Mouse (Mus musculus) liver (tissue): ENCODE data around the gene Aldh3b1.
"Not testable (repeated sequence)": the region's sequence is repeated elsewhere in the genome, so short reads cannot be mapped to it uniquely, and the experiment has no call there.

Experiments
- DNase-seq: peaks from one replicate; pipeline ENCODE4 v3.0.0-alpha.2; 2020; ENCODE audit warnings: mixed read lengths

Gene Aldh3b1

DNA sequence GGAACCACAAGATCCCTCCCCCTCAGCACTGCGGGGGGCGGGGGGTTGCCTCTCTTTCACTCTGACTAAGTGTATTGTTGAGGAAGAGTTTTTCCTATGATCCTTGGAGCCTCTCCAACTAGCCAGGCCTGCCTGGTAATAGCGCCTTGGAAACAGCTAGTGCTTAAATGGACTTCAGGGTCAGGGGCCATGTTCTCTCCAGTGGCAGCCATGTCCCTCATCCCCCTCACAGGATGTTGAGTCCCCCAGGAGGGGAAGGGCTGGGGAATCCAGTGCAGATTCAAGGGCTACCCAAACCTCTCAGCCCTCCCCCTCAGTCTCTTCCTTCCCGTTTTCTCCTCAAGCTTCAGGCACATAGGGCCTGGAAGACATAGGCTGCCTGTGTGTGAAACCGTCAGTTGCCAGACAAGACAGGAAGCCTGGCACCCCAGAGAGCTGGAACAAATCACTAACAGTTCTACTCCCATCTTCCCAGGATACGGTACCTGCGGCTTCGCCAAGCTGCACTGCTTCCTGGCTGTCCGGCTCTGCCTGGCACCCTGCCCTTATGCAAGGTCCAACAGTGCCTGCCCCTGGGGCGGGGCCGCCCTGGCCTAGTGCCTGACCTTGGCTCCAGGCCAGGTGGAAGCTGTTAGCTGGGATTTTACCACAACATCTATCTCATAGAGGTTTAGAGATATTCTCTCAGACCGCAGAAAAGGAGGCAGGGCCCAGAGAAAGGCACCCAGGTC is at the start of gene Aldh3b1:
TSS of gene Aldh3b1 (minus strand) at position 598 of the 731 bp plus-strand sequence.
- peak; percentile 70 for DNase-seq

DNA sequence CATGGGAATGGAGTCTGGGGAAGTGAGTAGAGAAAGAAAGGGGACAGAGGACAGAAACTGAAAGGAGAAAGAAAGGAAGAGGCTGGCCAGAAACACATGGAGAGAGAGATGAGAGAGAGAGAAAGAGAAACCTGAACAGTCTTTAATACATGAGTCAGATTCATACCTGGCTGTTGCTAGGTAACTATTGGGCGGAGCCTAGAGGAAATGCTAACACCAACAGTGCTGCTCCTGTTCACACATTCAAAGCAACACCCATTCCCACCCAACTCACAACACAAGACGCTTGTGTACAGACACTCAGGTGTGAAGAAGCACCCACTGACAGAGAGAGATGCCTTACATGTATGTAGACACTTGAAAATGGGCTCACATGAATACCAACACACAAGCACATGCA is 46.3 kb upstream of the Aldh3b1 start:
- DNase-seq = no peak

DNA sequence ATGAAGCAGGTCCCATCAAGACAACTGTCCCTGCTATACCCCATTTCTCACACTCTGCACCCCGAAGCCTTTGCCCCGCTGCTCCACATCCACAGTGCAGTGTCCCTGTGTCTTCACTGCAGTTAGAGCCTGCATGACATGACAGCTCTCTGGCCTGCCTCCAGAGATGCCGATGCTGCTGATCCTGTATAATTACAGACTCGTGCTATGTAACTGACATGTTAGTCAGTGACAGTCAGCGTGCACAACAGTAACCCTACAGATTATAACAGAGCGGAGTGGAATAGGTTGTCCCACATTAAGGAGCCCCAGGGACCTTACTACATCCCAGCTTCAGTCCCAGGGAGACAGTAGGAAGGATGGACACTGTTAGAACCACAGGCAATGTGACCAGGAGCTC is 45.0 kb upstream of the Aldh3b1 start:
- DNase-seq = not testable (repeated sequence)

DNA sequence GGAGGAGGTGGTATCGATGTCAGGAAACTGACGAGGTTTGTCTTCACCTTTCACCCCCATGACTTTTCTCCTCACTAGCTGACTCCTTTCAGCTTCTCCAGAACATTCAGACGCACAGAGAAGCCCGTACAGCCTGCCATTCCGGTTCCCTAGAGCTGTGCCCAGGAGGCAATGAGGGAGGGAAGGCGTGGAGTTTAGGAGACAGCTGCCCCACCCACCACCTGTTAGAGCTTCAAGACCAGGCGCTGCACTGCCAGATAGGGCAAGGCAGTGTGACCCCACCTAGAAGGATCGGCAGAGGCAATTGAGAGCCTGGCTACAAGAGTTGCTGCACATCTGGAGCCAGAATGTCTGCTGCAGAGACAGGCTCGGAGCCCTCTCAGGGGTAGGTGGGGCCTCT is 42.6 kb upstream of the Aldh3b1 start, which contains the start of gene Aldh3b2:
TSS of gene Aldh3b2 (plus strand) at position 100 of the 400 bp plus-strand sequence.
- peak; percentile 71 for DNase-seq

DNA sequence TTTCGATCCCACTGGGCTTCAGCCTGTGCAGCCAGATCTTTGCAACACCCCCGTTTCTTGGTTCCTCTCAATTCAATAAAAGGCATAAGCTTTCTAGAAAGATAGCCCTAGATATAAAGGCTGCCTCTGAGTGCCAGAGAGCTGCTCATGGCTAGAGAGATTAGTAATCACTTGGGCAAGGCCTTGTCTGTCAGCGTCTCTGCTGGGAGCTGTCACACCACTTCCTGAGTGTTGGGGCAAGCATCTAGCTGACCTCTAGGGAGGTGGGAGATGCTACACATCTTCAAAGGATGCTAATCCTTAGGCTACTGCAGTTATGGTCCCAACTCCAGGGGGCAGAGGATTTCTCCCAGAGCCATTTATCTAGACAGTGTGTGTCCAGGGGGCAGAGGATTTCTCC is 37.6 kb upstream of the Aldh3b1 start:
- no peak for DNase-seq

DNA sequence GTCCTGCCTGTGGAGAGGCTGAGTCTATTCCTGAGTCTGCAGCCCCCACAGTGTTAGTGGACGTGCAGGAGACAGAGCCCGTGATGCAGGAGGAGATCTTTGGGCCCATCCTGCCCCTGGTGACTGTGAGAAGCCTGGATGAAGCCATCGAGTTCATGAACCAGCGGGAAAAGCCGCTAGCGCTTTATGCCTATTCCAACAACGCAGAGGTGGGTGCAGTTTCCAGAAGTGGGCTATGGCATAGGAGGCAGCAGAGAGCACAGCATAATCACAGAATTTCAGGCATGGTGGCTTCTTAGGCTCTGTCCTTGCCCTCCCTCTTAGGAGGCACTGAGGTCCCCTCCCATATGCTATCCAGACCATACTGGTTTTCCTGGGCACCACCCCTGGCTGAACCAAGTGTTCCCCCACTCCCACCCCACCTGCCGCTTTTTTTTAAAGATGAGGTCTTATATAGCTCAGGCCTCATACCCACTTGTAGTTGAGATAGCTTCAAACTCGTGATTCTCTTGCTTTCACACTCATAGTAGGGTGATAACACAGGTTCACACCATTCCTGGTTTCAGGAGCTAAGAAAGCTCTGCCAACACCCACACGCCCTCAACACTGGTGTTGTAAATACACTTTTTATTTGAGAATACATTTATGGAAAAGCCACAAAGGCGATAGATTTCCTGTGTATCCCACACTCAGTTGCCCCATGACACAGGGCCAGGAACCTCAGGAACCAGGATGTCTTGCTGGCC is 36.9 kb upstream of the Aldh3b1 start:
- DNase-seq = no peak

DNA sequence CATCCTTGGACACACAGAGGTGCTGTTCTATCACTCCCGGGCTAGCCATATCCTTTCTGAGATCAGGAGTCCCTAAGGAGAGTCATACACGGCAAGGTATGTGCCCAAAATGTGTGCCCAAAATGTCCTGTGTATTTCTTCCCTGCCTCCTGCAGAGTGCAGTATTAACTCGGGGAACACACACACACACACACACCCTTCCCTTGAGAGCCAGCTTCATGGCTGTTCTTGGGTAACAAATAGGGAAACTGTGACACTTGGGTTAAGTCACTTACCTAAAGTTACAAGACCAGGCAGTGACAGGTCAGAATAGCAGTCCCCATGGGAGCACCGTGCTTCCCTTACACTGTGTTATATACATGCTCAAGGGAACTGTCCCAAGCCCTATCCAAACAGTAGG is 34.4 kb upstream of the Aldh3b1 start:
- no peak for DNase-seq

DNA sequence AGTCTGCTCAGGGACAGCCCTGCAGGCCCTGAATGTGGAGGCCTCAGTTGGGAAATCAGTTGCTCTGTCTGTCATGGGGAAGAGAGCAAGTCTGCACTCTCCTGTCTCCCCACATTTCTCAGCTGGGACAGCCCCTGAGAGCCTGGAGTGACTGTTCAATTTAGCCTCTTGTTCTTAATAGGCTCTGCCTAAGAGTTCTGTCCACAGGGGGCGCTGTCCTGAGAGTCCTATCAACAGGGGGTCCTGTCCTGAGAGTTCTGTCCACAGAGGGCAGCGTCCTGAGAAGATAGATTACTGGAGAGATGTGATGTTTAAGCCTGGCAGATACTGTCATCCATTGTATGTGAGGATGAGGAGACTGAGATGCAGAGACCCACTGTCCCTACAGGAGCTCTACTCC is 32.9 kb upstream of the Aldh3b1 start:
- DNase-seq = peak; percentile 26

DNA sequence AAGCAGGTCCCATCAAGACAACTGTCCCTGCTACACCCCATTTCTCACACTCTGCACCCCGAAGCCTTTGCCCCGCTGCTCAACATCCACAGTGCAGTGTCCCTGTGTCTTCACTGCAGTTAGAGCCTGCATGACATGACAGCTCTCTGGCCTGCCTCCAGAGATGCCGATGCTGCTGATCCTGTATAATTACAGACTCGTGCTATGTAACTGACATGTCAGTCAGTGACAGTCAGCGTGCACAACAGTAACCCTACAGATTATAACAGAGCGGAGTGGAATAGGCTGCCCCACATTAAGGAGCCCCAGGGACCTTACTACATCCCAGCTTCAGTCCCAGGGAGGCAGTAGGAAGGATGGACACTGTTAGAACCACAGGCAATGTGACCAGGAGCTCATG is 32.2 kb upstream of the Aldh3b1 start:
- DNase-seq = not testable (repeated sequence)

DNA sequence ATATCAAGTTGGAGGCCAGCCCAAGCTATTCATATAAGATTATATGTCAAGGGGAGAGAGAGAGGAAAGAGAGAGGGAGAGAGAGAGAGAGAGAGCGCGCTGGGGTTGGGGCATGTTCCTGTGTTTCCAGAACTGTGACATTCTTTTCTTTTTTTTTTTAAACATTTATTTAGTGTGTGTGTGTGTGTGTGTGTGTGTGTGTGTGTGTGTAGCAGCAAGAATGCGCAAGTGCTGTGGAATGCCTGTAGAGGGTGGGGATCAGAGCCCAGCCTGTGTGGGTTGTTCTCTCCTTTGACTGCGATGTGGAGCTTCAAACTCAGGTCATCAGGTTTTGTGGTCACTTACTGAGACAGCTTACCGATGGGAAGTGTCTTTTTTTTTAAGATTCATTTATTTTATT is 30.6 kb upstream of the Aldh3b1 start:
- no peak for DNase-seq

DNA sequence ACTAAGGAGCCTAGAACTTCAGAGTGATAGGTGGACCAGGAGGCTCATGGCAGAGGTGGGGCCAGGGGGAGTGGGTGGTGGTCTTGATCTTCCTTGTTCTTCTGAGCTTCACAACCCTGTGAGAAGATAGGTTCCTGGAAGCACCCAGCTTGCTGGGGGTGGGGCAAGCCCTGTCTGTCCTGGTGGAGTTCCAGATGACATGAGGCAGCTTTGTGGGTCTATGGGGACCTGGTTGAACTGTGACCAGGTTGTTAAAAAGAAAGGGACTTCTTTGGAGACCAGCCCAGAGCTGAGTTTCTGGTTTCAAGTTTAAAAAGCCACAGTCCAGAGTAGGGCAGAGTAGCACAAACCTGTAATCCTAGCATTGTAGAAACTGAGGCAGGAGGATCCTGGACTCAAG is 29.4 kb upstream of the Aldh3b1 start:
- no peak for DNase-seq

DNA sequence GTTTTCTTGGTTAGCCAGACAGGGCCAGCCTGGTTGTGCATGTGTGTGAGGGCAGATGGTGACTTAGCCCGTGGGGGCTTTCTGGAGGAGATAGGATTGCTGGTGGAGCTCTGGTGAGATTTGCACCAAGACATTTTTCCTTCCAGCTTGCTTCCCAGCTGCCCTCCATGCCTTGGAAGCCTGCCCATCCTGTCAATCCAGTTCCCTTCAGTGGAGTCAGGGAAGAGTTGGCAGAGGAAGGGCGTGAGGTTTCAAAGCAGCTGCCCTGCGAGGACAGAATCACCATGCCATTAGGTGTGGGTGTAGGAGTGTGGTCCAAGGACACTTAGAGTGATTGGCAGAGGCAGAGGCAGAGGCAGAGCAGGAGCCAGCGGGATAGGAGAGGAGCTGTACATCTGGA is 28.9 kb upstream of the Aldh3b1 start, which contains the start of gene Aldh3b3:
TSS of gene Aldh3b3 (plus strand) at position 176 of the 400 bp plus-strand sequence.
- DNase-seq = no peak

DNA sequence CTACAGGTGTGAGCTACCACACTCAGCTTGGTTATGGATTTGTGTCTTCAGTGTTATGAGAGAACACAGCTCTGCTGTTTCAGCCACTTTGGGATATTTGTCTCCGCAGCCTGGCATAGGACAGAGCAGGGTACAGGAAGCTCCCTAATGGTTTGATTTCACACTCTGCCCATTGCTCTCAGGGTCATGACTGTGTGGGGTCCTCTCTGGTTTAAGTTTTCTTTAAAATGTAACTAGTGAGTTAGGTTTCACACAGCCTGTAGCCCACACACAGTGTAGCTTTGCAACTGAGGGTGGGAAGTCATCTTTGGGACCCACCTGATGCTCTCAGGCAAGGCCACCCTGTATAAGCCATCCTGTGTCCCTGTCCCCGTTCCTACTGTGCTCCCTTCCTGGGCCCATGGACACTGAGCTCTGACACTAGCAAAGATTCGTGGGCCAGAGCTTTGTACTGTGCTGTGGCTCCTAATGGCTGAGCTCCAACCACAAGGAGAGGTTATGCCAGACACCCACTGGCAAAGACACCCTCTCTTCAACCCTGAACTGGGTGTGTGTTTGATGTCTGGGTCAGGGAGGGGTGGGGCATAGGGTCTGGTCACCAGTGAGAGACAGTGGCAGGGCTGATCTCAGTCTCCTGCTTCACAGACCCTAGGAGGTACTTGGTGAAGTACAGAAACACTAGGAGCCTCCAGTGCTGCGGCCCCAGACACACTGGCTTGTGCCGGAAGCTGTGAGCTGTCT is 27.9 kb upstream of the Aldh3b1 start:
- not testable (repeated sequence) for DNase-seq

DNA sequence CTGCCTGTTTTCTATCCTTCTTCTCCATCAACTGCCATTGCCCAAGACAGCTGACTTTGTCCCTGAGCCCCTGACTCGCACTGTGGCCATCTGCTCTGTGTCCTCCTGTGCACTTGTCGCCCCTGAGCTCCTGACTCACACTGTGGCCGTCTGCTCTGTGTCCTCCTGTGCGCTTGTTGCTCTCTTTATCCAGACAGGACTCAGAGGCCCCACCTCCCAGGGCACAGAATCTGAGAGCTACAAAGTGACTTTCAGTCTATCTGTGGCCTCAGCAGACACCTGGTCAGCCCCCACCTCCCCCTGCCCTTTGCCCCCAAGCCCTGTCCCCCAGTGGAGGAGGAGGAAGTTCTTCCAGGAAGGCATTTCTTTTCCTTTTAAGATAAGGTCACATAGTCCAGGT is 26.2 kb upstream of the Aldh3b1 start:
- no peak for DNase-seq

DNA sequence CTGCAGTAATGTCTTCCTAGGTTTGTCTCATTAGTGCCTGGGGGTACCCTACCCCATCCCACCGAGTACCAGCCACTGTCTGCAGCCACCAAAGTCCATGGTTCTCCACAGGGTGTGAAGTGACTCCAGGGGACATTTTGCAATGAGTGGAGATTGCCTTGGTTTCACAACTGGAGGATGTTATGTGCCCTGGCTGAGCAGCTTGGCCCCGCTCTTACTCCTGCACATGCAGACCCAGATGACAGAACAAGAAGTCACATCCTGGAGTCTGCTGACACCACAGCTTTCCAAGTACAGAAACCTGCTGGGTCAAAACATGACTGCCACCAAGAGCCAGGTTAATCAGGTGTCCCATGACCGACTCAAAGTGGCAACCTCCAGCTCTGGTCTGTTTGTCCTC is 25.4 kb upstream of the Aldh3b1 start:
- DNase-seq = no peak

DNA sequence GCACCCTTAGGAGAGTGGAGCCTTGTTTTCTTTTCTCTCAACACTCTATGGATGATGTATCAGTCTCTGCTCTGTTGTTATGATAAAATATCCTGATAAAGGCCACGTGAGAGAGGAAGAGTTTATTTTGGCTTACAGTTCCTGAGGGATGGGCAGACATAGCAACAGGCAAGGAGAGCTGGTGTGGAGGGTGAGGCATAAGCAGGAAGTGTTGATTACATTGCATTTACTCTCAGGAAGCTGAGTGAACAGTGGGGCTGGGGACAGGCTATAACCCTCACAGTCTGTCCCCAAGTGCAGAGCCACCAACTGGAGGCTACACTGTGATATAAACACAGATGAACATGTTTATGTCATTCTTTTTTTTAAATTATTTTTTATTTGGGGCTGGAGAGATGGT is 22.5 kb upstream of the Aldh3b1 start:
- no peak for DNase-seq

DNA sequence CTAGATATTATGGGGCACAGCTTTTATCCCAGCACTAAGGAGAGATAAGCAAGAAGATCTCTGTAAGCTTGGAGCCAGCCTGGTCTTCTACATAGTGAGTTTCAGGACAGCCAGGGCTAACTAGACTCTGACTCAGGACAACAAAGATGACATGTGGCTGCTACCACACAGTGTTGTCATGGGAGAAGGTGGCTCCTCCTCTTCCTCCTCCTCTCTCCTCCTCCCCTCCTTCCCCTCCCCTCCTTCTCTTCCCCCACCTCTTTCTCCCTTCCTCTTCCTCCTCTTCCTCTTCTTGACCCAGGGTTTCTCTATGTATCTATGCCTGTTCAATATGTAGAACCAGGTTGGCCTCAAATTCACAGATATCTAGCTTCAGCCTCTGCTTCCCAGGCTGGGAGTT is 21.9 kb upstream of the Aldh3b1 start:
- no peak for DNase-seq

DNA sequence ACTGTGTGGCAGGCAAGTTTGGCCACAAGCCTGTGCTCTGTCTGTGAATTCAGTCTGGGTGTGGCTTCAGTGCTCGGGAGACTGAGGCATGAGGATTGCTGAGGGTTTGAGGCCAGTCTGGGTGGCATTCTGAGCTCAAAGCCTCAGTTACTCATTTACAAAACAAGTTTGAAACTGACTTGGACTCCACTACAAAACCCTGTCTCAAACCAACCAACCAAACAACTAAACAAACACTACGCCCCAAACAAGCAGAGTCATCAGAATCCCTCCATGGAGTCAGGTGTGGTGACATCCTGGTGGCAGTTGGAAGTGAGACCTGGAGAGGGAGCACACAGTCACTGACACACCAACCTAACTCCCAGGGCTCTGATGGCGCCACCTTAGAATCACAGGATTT is 20.7 kb upstream of the Aldh3b1 start:
- no peak for DNase-seq

DNA sequence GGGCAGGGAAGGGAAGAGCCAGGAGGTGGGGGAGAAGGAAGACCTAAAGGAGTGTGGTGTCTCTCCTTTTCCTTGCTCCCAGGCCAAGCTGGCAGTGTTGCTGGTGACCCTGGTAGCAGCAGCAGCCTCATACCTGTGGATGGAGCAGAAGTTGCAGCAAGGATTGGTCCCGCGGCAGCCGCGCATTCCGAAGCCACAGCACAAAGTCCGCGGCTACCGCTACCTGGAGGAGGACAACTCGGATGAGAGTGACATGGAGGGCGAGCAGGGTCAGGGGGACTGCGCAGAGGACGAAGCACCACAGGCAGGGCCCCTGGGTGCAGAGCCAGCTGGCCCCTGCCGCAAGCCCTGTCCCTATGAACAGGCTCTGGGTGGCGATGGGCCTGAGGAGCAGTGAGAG is 18.9 kb upstream of the Aldh3b1 start:
- no peak for DNase-seq

DNA sequence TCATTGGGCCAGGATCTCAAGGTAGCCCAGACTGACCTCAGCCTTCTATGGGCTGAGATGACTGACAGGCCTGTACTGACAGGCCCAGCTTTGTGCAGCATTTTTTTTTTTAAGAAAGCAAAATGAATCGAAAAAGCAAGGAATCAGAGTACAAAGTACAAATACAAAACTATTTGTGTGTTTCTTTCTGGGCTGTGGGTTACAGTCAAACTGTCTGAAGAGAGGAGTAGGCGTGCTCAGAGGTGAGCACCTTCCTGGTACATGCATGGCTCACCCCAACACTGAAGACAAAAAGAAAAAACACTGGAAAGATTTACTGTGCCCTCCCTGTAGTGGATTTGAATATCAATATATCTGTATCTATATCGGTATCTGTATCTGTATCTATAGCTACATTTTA is 18.2 kb upstream of the Aldh3b1 start:
- DNase-seq = no peak

DNA sequence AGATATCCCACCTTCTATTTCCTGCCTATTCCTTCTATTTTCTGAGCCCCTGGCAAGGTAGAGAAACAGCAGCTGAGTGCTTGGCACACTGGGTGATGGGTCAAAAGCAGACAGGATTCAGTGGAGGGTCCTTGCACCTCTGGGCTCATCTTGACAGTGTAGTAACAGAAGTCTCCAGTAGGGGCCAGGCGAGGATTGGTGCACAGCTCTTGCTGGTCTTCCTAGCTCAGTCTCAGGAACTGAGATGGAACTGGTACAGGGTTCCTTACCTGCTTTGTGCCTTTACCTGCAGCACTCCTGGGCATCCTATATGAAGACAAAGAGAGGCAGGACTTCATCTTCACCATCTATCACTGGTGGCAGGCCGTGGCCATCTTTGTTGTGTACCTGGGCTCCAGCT is 17.1 kb upstream of the Aldh3b1 start:
- peak; percentile 67 for DNase-seq

DNA sequence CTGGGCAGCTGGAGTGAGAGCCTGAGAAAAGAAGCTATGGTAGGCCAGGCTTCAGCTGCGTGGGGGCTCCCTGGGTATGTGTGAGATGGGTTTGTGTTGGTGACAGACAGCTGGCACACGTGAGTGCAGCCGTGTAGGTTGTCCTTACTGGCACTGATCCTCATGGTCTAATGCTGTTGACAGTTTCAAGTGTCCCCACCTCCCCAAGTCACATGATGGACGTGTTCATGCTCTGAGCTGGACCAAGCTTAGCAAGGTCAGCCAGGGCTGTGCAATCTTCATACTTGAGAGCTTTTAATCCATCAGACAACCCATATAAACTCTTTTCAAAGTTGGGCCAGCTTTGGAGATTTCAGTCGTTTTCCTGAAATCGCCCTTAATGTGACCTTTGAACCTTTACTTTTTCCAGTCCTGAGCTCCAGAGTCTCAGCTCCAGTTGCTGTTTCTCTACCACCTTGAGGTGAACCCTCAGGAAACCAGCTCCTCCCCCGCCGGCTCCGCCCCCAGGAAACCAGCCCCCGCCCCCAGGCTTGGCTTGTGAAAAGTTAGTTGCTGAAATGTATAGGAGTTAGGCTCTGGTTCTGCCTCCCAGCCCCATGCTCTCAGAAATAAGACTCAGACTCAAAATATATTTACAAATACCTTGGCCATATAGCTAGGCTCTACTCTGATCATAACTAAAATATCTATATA is 16.4 kb upstream of the Aldh3b1 start:
- DNase-seq = peak; percentile 53
